Mouse (Mus musculus): Measurements from ENCODE around the gene Tmem262. TPM values are rescaled to one million over a fixed set of nuclear protein-coding genes. Genes with fewer than 3 reads are reported as not detected.

Gene Tmem262
- total RNA-seq, 2 experiments from 2014 or later, result not detected

Small RNA genes lying within 50 kb of the gene (microRNA-seq; reads per million reads assigned to microRNA genes)
- 2.4 reads per million for gene Mir6988

Other genes starting within 250 kb of the Tmem262 start
- gene Frmd8, start 204.8 kb upstream of the Tmem262 start, total RNA-seq (2021), result 10 to 100 TPM; 42.4 to 45.9 TPM
- 10 to 100 TPM; 25.9 to 26.3 TPM for gene Slc25a45, start 202.2 kb upstream of the Tmem262 start, total RNA-seq (2021)
- 1 to 10 TPM; 3.1 TPM for gene Tigd3, start 185.9 kb upstream of the Tmem262 start, total RNA-seq (2021)
- 100 to 1,000 TPM; 158 to 169 TPM for gene Dpf2, start 167.0 kb upstream of the Tmem262 start, total RNA-seq (2021)
- 10 to 100 TPM; 11.4 TPM for gene Cdc42ep2, start 155.2 kb upstream of the Tmem262 start, total RNA-seq (2021)
- 10 to 100 TPM; 35.0 to 37.9 TPM for gene Pola2, start 115.8 kb upstream of the Tmem262 start, total RNA-seq (2021)
- not detected for gene Slc22a20, start 93.9 kb upstream of the Tmem262 start, total RNA-seq (2021)
- gene Capn1, start 64.1 kb upstream of the Tmem262 start, total RNA-seq (2021), result 10 to 100 TPM; 28.5 to 43.9 TPM
- 10 to 100 TPM; 45.8 to 48.1 TPM for gene Syvn1, start 33.5 kb upstream of the Tmem262 start, total RNA-seq (2021)
- 10 to 100 TPM; 55.6 to 63.5 TPM for gene Mrpl49, start 22.2 kb upstream of the Tmem262 start, total RNA-seq (2021)
- gene Fau, start 22.2 kb upstream of the Tmem262 start, total RNA-seq (2021), result 1,000 to 10,000 TPM; 1,446 to 1,549 TPM
- 10 to 100 TPM; 28.0 to 31.0 TPM for gene Znhit2, start 18.8 kb upstream of the Tmem262 start, total RNA-seq (2021)
- 10 to 100 TPM; 17.0 to 25.1 TPM for gene Tm7sf2, start 11.7 kb upstream of the Tmem262 start, total RNA-seq (2021)
- 10 to 100 TPM; 80.2 to 83.4 TPM for gene Vps51, start 2.8 kb upstream of the Tmem262 start, total RNA-seq (2021)
- under 1 TPM in 1 of 2 experiments, not detected in 1; 0.95 TPM for gene Gm28374, start 2.2 kb downstream of the Tmem262 start, total RNA-seq (2021)
- 10 to 100 TPM; 49.6 to 52.9 TPM for gene Zfpl1, start 4.9 kb downstream of the Tmem262 start, total RNA-seq (2021)
- gene Cdca5, start 5.0 kb downstream of the Tmem262 start, total RNA-seq (2021), result 10 to 100 TPM; 12.4 to 13.7 TPM
- gene AC131692.1, start 14.4 kb downstream of the Tmem262 start, total RNA-seq (2021), result under 1 TPM; 0.62 to 0.98 TPM
- 1 to 10 TPM in 1 of 2 experiments, under 1 TPM in 1; 0.73 to 1.1 TPM for gene Naaladl1, start 25.7 kb downstream of the Tmem262 start, total RNA-seq (2021)
- 10 to 100 TPM; 18.6 TPM for gene Sac3d1, start 38.6 kb downstream of the Tmem262 start, total RNA-seq (2021)
- gene Snx15, start 48.3 kb downstream of the Tmem262 start, total RNA-seq (2021), result 10 to 100 TPM; 27.1 to 27.7 TPM
- gene Batf2, start 61.0 kb downstream of the Tmem262 start, total RNA-seq (2021), result 1 to 10 TPM in 1 of 2 experiments, under 1 TPM in 1; 0.81 to 2.0 TPM
- gene Arl2, start 61.5 kb downstream of the Tmem262 start, total RNA-seq (2021), result 10 to 100 TPM; 64.2 to 65.1 TPM
- gene Majin, start 104.4 kb downstream of the Tmem262 start, total RNA-seq (2021), result 1 to 10 TPM; 2.1 to 3.5 TPM
- gene Gpha2, start 146.3 kb downstream of the Tmem262 start, total RNA-seq (2021), result 10 to 100 TPM; 40.5 to 50.4 TPM
- 10 to 100 TPM; 68.4 to 71.2 TPM for gene Ppp2r5b, start 155.8 kb downstream of the Tmem262 start, total RNA-seq (2021)
- 10 to 100 TPM; 40.0 to 41.1 TPM for gene Atg2a, start 161.6 kb downstream of the Tmem262 start, total RNA-seq (2021)
- 10 to 100 TPM; 88.2 to 90.2 TPM for gene Ehd1, start 196.7 kb downstream of the Tmem262 start, total RNA-seq (2021)
- gene Cdc42bpg, start 226.4 kb downstream of the Tmem262 start, total RNA-seq (2021), result 10 to 100 TPM; 18.4 to 20.6 TPM

All from adrenal gland, postnatal 4 days (tissue).